Comparison of ENCODE assay signal across 9 mouse cellular contexts in the genomic region with DNA sequence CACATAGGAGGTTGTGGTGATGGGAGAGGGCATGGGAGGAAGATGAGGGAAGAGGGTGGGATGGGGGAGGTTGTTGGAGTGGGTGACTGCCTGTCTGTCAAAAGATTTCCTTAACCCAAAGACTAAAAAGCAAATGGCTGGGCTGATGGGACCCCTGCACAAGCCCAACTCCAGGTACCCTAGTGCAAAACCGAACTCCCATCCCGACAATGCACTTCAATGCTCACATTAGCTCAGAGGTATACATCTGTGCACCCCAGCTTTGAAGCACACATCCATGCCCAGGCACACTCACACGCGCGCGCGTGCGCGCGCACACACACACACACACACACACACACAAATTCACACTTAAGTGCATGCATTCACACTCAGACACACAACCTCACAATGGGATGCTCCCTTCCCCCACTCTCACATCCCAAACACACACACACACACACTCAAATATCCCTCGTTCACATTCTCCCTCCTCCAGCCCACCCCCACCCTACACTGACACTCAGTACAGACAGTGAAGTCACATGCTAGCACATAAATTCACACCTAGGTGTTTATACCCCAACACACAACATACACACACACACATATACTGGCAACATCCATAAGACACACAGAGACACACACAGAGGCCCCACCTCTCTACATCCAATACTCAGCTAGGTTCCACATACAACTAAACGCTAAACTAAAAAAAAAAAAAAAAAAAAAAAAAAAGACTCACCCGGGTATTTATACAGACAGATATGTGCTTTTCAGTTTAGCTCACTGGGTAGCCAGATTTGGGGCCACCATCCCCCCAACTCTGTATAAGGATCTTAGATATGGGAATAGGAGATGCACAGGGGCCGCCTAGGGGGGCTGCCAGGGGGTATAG. TPM values are rescaled to one million over a fixed set of nuclear protein-coding genes. Genes with fewer than 3 reads are reported as not detected.
DNase-seq lines count a peak whose midpoint lies in the region; ATAC-seq and TF ChIP-seq lines count a peak whose summit lies in the region.
"Had no signal": no experiment of that assay in that cellular context is flagged by ENCODE, and none has a peak within 500 bp of the region (broad histone marks: within the 10 kb centered on the region; RNA-seq: fewer than 3 reads in every experiment).

No protein-coding gene starts in this region.

- no peaks in the 10 kb centered on the region for H3K27me3 ChIP-seq in kidney, embryonic 15.5 days
- H3K27me3 ChIP-seq in embryonic facial prominence, embryonic 11.5 days (ENCODE audit: control insufficient read depth, insufficient read depth, low read length), result no peaks in the 10 kb centered on the region
- H3K27me3 ChIP-seq in myocyte (ENCODE audit: control insufficient read depth, insufficient read depth, insufficient read length), result no peaks in the 10 kb centered on the region

- peak overlapping the region; percentile 3 for H3ac ChIP-seq in myocyte (ENCODE audit: control insufficient read depth, insufficient read length)

- H3K9me3 ChIP-seq in kidney, embryonic 15.5 days (replicated peaks), result no peaks in the 10 kb centered on the region
- no peaks in the 10 kb centered on the region for H3K9me3 ChIP-seq in embryonic facial prominence, embryonic 11.5 days (replicated peaks; ENCODE audit: control insufficient read depth, low read length)

- intact Hi-C loops in left cerebral cortex, postnatal 14 days (cut with DNase I), result no loop called here

- TF ChIP-seq POLR2A in myocyte (IDR thresholded peaks at IDR 0.05; ENCODE audit: insufficient read length, low read depth), result no peak

- no peak for DNase-seq in kidney, adult 18-20 months
- DNase-seq in embryonic facial prominence, embryonic 11.5 days (ENCODE audit: low spot score), result peak; percentile 49
- DNase-seq in hindlimb bud, embryonic 11.5 days (ENCODE audit: extremely low spot score, low read depth, low spot score), result peak; percentile 41
- no peak for DNase-seq in left cerebral cortex, postnatal 14 days (ENCODE audit: low spot score in 2 of 2)
- no peak for DNase-seq in Muller cell, postnatal 12 days (ENCODE audit: inconsistent ontology term)
- DNase-seq: cerebellum, postnatal 14 days had no signal

- ATAC-seq in kidney, embryonic 15.5 days (replicated peaks; ENCODE audit: low FRiP score), result no peak
- no peak for ATAC-seq in embryonic facial prominence, embryonic 11.5 days (replicated peaks; ENCODE audit: insufficient number of reproducible peaks, low FRiP score, low TSS enrichment, low read depth)
- no peak for ATAC-seq in frontal cortex, adult (ENCODE audit: low TSS enrichment)

- peak overlapping the region; percentile 58 for H3K4me2 ChIP-seq in kidney, embryonic 15.5 days
- H3K4me2 ChIP-seq in embryonic facial prominence, embryonic 11.5 days (ENCODE audit: low read depth, low read length), result peak overlapping the region; percentile 84
- H3K4me2 ChIP-seq in myocyte (ENCODE audit: low read depth), result peak overlapping the region; percentile 34

- no peaks in the 10 kb centered on the region for H3K36me3 ChIP-seq in kidney, embryonic 15.5 days
- H3K36me3 ChIP-seq in embryonic facial prominence, embryonic 11.5 days (replicated peaks; ENCODE audit: control insufficient read depth, insufficient read depth, low read depth, low read length), result no peaks in the 10 kb centered on the region
- no peaks in the 10 kb centered on the region for H3K36me3 ChIP-seq in myocyte (ENCODE audit: control insufficient read depth, insufficient read depth)

- peaks cover 60% of the 10 kb centered on the region for H3K4me1 ChIP-seq in kidney, embryonic 15.5 days
- peaks cover 21% of the 10 kb centered on the region for H3K4me1 ChIP-seq in embryonic facial prominence, embryonic 11.5 days (ENCODE audit: control insufficient read depth, insufficient read depth, low read length)

- H3K4me3 ChIP-seq in kidney, embryonic 15.5 days (replicated peaks), result peak overlapping the region; percentile 42
- peak overlapping the region; percentile 56 for H3K4me3 ChIP-seq in embryonic facial prominence, embryonic 11.5 days (ENCODE audit: low read depth, low read length)
- H3K4me3 ChIP-seq in myocyte, result peak overlapping the region; percentile 6

- peak overlapping the region; percentile 36 for H3K9ac ChIP-seq in kidney, embryonic 15.5 days
- H3K9ac ChIP-seq in embryonic facial prominence, embryonic 11.5 days (replicated peaks; ENCODE audit: low read length), result peak overlapping the region; percentile 92

- 58% methylated on average over 14 of the region's 14 CpGs for WGBS in kidney, embryonic 15.5 days
- 46% methylated on average over 14 of the region's 14 CpGs for WGBS in embryonic facial prominence, embryonic 11.5 days

- peak overlapping the region; percentile 93 for H3K27ac ChIP-seq in kidney, embryonic 15.5 days
- H3K27ac ChIP-seq in embryonic facial prominence, embryonic 11.5 days (replicated peaks; ENCODE audit: low read depth, low read length), result peak overlapping the region; percentile 100

- H3K79me2 ChIP-seq in myocyte (ENCODE audit: control insufficient read depth, insufficient read depth), result no peaks in the 10 kb centered on the region

TF ChIP-seq in myocyte, 11 proteins besides CTCF, POLR2A, EP300 and RAD21:
- TF ChIP-seq E2F4 (IDR thresholded peaks at IDR 0.05; ENCODE audit: insufficient read depth) (no peak), SRF (IDR thresholded peaks at IDR 0.05; ENCODE audit: control insufficient read depth, insufficient read length, low read depth) (no peak), POLR2AphosphoS2 (IDR thresholded peaks at IDR 0.05; ENCODE audit: insufficient read length, low read depth) (no peak), REST (IDR thresholded peaks at IDR 0.05; ENCODE audit: insufficient read depth, insufficient read length) (no peak), MYOD1 (IDR thresholded peaks at IDR 0.05; ENCODE audit: control insufficient read depth in 1 of 3, insufficient read length in 2 of 3, low read depth in 2 of 3) (no peak), MAX (IDR thresholded peaks at IDR 0.05; ENCODE audit: low read depth) (no peak), CEBPB (IDR thresholded peaks at IDR 0.05; ENCODE audit: insufficient read depth, poor library complexity, severe bottlenecking) (no peak), MYOG (IDR thresholded peaks at IDR 0.05; ENCODE audit: control insufficient read depth in 1 of 3, insufficient read depth in 1 of 3, insufficient read length in 2 of 3, low read depth in 2 of 3) (no peak), USF1 (IDR thresholded peaks at IDR 0.05; ENCODE audit: low read depth) (no peak), TCF12 (IDR thresholded peaks at IDR 0.05; ENCODE audit: insufficient read depth, poor library complexity, severe bottlenecking) (no peak)
TF ChIP-seq in myocyte: peak in this region for 0.

RNA-seq across cellular contexts. Expression of a gene that starts 31.1 kb away (rescaled TPM):
- polyA plus RNA-seq in kidney, embryonic 15.5 days (2015; fragmentation: Nextera tagmentation; extraction: Ambion mirVana), result 419 and 447 TPM in 2 replicates
- 392 and 406 TPM in 2 replicates for polyA plus RNA-seq in embryonic facial prominence, embryonic 11.5 days (2014; fragmentation: Nextera tagmentation; extraction: Ambion mirVana)
- polyA plus RNA-seq in myocyte (2012; fragmentation: generic; extraction: Trizol), result 253 TPM
- 100 to 1,000 TPM; 204 to 219 TPM for total RNA-seq in left cerebral cortex, postnatal 14 days (2021)

RNA-seq across cellular contexts. Expression of a gene that starts 31.8 kb away (rescaled TPM):
- polyA plus RNA-seq in kidney, embryonic 15.5 days (2015; fragmentation: Nextera tagmentation; extraction: Ambion mirVana), result 23.0 and 27.3 TPM in 2 replicates
- 14.9 and 15.2 TPM in 2 replicates for polyA plus RNA-seq in embryonic facial prominence, embryonic 11.5 days (2014; fragmentation: Nextera tagmentation; extraction: Ambion mirVana)
- 60.7 TPM for polyA plus RNA-seq in myocyte (2012; fragmentation: generic; extraction: Trizol)
- 10 to 100 TPM; 78.9 to 83.9 TPM for total RNA-seq in left cerebral cortex, postnatal 14 days (2021)

RNA-seq across cellular contexts. Expression of a gene that starts 33.2 kb away (rescaled TPM):
- polyA plus RNA-seq in kidney, embryonic 15.5 days (2015; fragmentation: Nextera tagmentation; extraction: Ambion mirVana), result 48.7 and 56.6 TPM in 2 replicates
- polyA plus RNA-seq in embryonic facial prominence, embryonic 11.5 days (2014; fragmentation: Nextera tagmentation; extraction: Ambion mirVana), result 41.1 and 46.0 TPM in 2 replicates
- 54.2 TPM for polyA plus RNA-seq in myocyte (2012; fragmentation: generic; extraction: Trizol)
- total RNA-seq in left cerebral cortex, postnatal 14 days (2021), result 10 to 100 TPM; 69.5 to 79.0 TPM

RNA-seq across cellular contexts. Expression of a gene that starts 34.2 kb away (rescaled TPM):
- polyA plus RNA-seq in kidney, embryonic 15.5 days (2015; fragmentation: Nextera tagmentation; extraction: Ambion mirVana), result 6.3 and 7.9 TPM in 2 replicates
- polyA plus RNA-seq in embryonic facial prominence, embryonic 11.5 days (2014; fragmentation: Nextera tagmentation; extraction: Ambion mirVana), result 31.0 and 35.3 TPM in 2 replicates
- polyA plus RNA-seq in myocyte (2012; fragmentation: generic; extraction: Trizol), result 44.0 TPM
- total RNA-seq in left cerebral cortex, postnatal 14 days (2021), result 1,000 to 10,000 TPM; 1,093 to 1,153 TPM

RNA-seq across cellular contexts. Expression of a gene that starts 59.0 kb away (rescaled TPM):
- 72.2 and 74.5 TPM in 2 replicates for polyA plus RNA-seq in kidney, embryonic 15.5 days (2015; fragmentation: Nextera tagmentation; extraction: Ambion mirVana)
- 57.2 and 64.2 TPM in 2 replicates for polyA plus RNA-seq in embryonic facial prominence, embryonic 11.5 days (2014; fragmentation: Nextera tagmentation; extraction: Ambion mirVana)
- 32.1 TPM for polyA plus RNA-seq in myocyte (2012; fragmentation: generic; extraction: Trizol)
- total RNA-seq in left cerebral cortex, postnatal 14 days (2021), result 10 to 100 TPM; 57.5 to 64.7 TPM

Comparison
In these comparisons a context has a peak if more than half of its experiments do, and no peak if none do; other contexts are left out.
1. H3K4me2 ChIP-seq: peak in every context shown above with its lines; median percentile 84 in embryonic facial prominence, embryonic 11.5 days; 58 in kidney, embryonic 15.5 days; 34 in myocyte.
2. H3K4me3 ChIP-seq: peak in every context shown above with its lines; median percentile 56 in embryonic facial prominence, embryonic 11.5 days; 42 in kidney, embryonic 15.5 days; 6 in myocyte.
3. DNase-seq: peak in embryonic facial prominence, embryonic 11.5 days (single experiment) and hindlimb bud, embryonic 11.5 days (single experiment); none in kidney, adult 18-20 months (single experiment), left cerebral cortex, postnatal 14 days (0 of 2) and Muller cell, postnatal 12 days (single experiment).